ENCODE assay signal across 11 mouse cellular contexts in the genomic region with DNA sequence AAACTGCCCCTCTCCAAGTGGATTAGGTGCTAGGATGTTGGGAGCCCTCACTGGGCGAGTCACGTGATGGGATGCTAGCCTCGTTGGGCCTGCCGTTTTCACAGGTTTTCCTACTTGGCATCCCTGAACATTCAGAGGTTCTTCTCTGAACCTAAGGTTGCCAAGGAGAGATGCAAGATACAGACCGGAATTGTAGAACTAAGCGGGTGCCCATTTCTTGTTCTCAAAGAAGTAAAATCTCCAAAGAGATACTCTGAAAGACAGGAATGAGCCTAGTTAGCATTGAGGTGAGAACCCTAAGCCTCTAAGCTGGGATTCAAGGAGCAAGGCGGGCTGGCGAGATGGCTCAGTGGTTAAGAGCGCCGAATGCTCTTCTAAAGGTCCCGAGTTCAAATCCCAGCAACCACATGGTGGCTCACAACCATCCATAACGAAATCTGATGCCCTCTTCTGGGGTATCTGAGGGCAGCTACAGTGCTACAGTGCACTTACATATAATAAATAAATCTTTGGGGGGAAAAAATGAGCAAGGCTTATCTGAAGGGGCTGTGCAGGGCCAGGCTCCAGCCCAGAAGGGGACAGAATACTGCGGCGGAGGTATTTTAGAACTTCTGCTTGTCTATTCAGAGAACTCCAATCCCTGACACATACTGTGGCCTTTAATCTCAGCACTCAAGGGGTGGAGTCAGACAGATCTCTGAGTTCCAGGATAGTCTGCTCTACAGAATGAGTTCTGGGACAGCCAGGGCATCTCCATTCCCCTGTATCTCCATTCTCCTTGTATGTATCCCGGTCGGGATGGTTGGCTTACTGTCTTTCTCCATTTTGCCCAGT. TPM values are rescaled to one million over a fixed set of nuclear protein-coding genes. Genes with fewer than 3 reads are reported as not detected.
DNase-seq lines count a peak whose midpoint lies in the region; ATAC-seq and TF ChIP-seq lines count a peak whose summit lies in the region.
"Had no signal": no experiment of that assay in that cellular context is flagged by ENCODE, and none has a peak within 500 bp of the region (broad histone marks: within the 10 kb centered on the region; RNA-seq: fewer than 3 reads in every experiment).

No protein-coding gene starts in this region.

- 0 out of 2 replicates have a peak, but pooled peaks cover 8% of the 10 kb centered on the region for H3K4me1 ChIP-seq in kidney, embryonic 14.5 days (ENCODE audit: control insufficient read depth, insufficient read depth, low read length)
- peaks cover 4% of the 10 kb centered on the region; the same call in 1 of the 2 replicates for H3K4me1 ChIP-seq in kidney, adult 2 months (ENCODE audit: control insufficient read depth, insufficient read depth, low read length)
- H3K4me1 ChIP-seq in brown adipose tissue, adult 24 weeks (ENCODE audit: control insufficient read depth, insufficient read depth, insufficient read length, low read length): no peaks in the 10 kb centered on the region; the same call in 1 of the 2 replicates
- peaks cover 7% of the 10 kb centered on the region; the same call in 1 of the 2 replicates for H3K4me1 ChIP-seq in intestine, embryonic 14.5 days (replicated peaks; ENCODE audit: control insufficient read depth, insufficient read depth, low read length)
- H3K4me1 ChIP-seq in midbrain, embryonic 15.5 days: peaks cover 20% of the 10 kb centered on the region

- no peak overlapping the region for H3K9ac ChIP-seq in kidney, embryonic 14.5 days (ENCODE audit: low read depth, low read length)
- H3K9ac ChIP-seq in intestine, embryonic 14.5 days (ENCODE audit: low read length): no peak overlapping the region
- no peak overlapping the region for H3K9ac ChIP-seq in midbrain, embryonic 15.5 days

- ATAC-seq in kidney, embryonic 14.5 days (ENCODE audit: low FRiP score, low TSS enrichment): 0 out of 2 replicates have a peak, but pooled peaks have one; percentile 14
- ATAC-seq in intestine, embryonic 14.5 days (replicated peaks; ENCODE audit: low FRiP score, low TSS enrichment, low read depth): no peak
- no peak for ATAC-seq in midbrain, embryonic 15.5 days (replicated peaks)

- no peak for TF ChIP-seq CTCF in kidney, adult 2 months (conservative IDR thresholded peaks at IDR 0.05; ENCODE audit: insufficient read depth, insufficient read length, low read depth, low read length)

- no peak for TF ChIP-seq POLR2A in kidney, adult 2 months (IDR thresholded peaks at IDR 0.05; ENCODE audit: low read depth, low read length)

- H3K27ac ChIP-seq in kidney, embryonic 14.5 days (ENCODE audit: low read depth, low read length): no peak overlapping the region
- H3K27ac ChIP-seq in kidney, adult 2 months (ENCODE audit: insufficient read depth, low read depth, low read length): no peak overlapping the region
- no peak overlapping the region; the same call in 1 of the 2 replicates for H3K27ac ChIP-seq in brown adipose tissue, adult 24 weeks (replicated peaks; ENCODE audit: low read depth, low read length)
- H3K27ac ChIP-seq in intestine, embryonic 14.5 days (ENCODE audit: low read depth): no peak overlapping the region
- H3K27ac ChIP-seq in midbrain, embryonic 15.5 days: peak overlapping the region; percentile 61

- no peaks in the 10 kb centered on the region for H3K36me3 ChIP-seq in kidney, embryonic 14.5 days (ENCODE audit: control insufficient read depth, insufficient read depth, low read length)
- no peaks in the 10 kb centered on the region for H3K36me3 ChIP-seq in kidney, adult 2 months (ENCODE audit: control insufficient read depth, insufficient read depth, low read length)
- H3K36me3 ChIP-seq in intestine, embryonic 14.5 days (ENCODE audit: control insufficient read depth, insufficient read depth, low read length): no peaks in the 10 kb centered on the region
- no peaks in the 10 kb centered on the region for H3K36me3 ChIP-seq in midbrain, embryonic 15.5 days (replicated peaks)
- H3K36me3 ChIP-seq: G1E had no signal

- DNase-seq in kidney, adult 2 months: no peak
- no peak for DNase-seq in intestine, embryonic 14.5 days (ENCODE audit: low spot score)
- DNase-seq in right cerebral cortex, postnatal 14 days: no peak
- DNase-seq in layer of hippocampus, adult 11-12 months (ENCODE audit: low spot score): no peak
- no peak for DNase-seq in embryo, embryonic 10.5 days (ENCODE audit: low spot score)
- DNase-seq: cerebellum, adult 9-10 months; kidney, postnatal 10 days had no signal

- peak overlapping the region; percentile 25 for H3K4me3 ChIP-seq in kidney, embryonic 14.5 days (ENCODE audit: low read length)
- no peak overlapping the region for H3K4me3 ChIP-seq in kidney, adult 2 months (ENCODE audit: insufficient read depth, low read depth, low read length)
- 0 out of 2 replicates have a peak overlapping the region, but pooled peaks have one; percentile 9 for H3K4me3 ChIP-seq in brown adipose tissue, adult 24 weeks (ENCODE audit: insufficient read depth, low read depth, low read length)
- H3K4me3 ChIP-seq in intestine, embryonic 14.5 days (ENCODE audit: low read depth, low read length): no peak overlapping the region
- no peak overlapping the region; the same call in 1 of the 2 replicates for H3K4me3 ChIP-seq in midbrain, embryonic 15.5 days

- H3K27me3 ChIP-seq in kidney, embryonic 14.5 days (ENCODE audit: control insufficient read depth, insufficient read depth, low read length): 0 out of 2 replicates have a peak, but pooled peaks cover 2% of the 10 kb centered on the region
- no peaks in the 10 kb centered on the region for H3K27me3 ChIP-seq in kidney, adult 2 months (replicated peaks; ENCODE audit: control insufficient read depth, insufficient read depth, low read length)
- H3K27me3 ChIP-seq in intestine, embryonic 14.5 days (replicated peaks; ENCODE audit: control insufficient read depth, insufficient read depth, low read length): no peaks in the 10 kb centered on the region
- no peaks in the 10 kb centered on the region for H3K27me3 ChIP-seq in midbrain, embryonic 15.5 days (replicated peaks)

- peak overlapping the region; percentile 55 for H3K4me2 ChIP-seq in kidney, embryonic 14.5 days (replicated peaks; ENCODE audit: low read depth, low read length)
- H3K4me2 ChIP-seq in intestine, embryonic 14.5 days (ENCODE audit: low read length): peak overlapping the region; percentile 58
- H3K4me2 ChIP-seq in midbrain, embryonic 15.5 days: peak overlapping the region; percentile 51

- 86% methylated on average over 16 of the region's 16 CpGs for WGBS in kidney, embryonic 14.5 days
- WGBS in kidney, adult 2 months: 87% methylated on average over 16 of the region's 16 CpGs
- WGBS in intestine, embryonic 14.5 days: 88% methylated on average over 16 of the region's 16 CpGs
- WGBS in midbrain, embryonic 15.5 days: 88% methylated on average over 16 of the region's 16 CpGs

- H3K9me3 ChIP-seq in kidney, embryonic 14.5 days (ENCODE audit: control insufficient read depth, low read length): no peaks in the 10 kb centered on the region
- H3K9me3 ChIP-seq in intestine, embryonic 14.5 days (ENCODE audit: control insufficient read depth, low read length): no peaks in the 10 kb centered on the region
- no peaks in the 10 kb centered on the region for H3K9me3 ChIP-seq in midbrain, embryonic 15.5 days
- H3K9me3 ChIP-seq: G1E had no signal

RNA-seq across cellular contexts. Expression of gene Cpsf6, which starts 37.0 kb away (rescaled TPM):
- polyA plus RNA-seq in kidney, embryonic 14.5 days (2014; fragmentation: Nextera tagmentation; extraction: Ambion mirVana): 166 and 208 TPM in 2 replicates
- polyA plus RNA-seq in kidney, adult 2 months (2012; rRNA removed): 26.9 and 30.1 TPM in 2 replicates
- 12.6 and 17.3 TPM in 2 replicates for polyA plus RNA-seq in brown adipose tissue, adult 24 weeks (2012; ENCODE audit: insufficient read depth, insufficient read length, missing spikeins)
- polyA plus RNA-seq in intestine, embryonic 14.5 days (2014; fragmentation: Nextera tagmentation; extraction: Ambion mirVana): 150 and 169 TPM in 2 replicates
- 148 and 154 TPM in 2 replicates for polyA plus RNA-seq in midbrain, embryonic 15.5 days (2015; fragmentation: Nextera tagmentation; extraction: Ambion mirVana)

Comparison
In these comparisons a context has a peak if more than half of its experiments do, and no peak if none do; other contexts are left out.
1. H3K4me3 ChIP-seq: peak in kidney, embryonic 14.5 days (single experiment) and brown adipose tissue, adult 24 weeks (single experiment); none in kidney, adult 2 months (single experiment), intestine, embryonic 14.5 days (single experiment) and midbrain, embryonic 15.5 days (single experiment).
2. Peak in every context shown above with its lines, with median percentiles within 50 percentile points of each other: H3K4me2 ChIP-seq.